Mouse (Mus musculus) limb, embryonic 12.5 days (tissue): ENCODE measurements around the gene Cnga3. TPM values are rescaled to one million over a fixed set of nuclear protein-coding genes. Genes with fewer than 3 reads are reported as not detected.

Experiments used
- ATAC-seq: fragments of 200-750 bp; cut with Nextera tagmentation; 2 replicates; pipeline ENCODE4 v1.8.0; 2017; ENCODE audit warnings: low read depth, moderate TSS enrichment; ENCODE audit not compliant: insufficient number of reproducible peaks, insufficient read depth, low FRiP score, low TSS enrichment
- H3K27ac ChIP-seq: fragments of 300-500 bp; sonication (generic); 2 replicates; pipeline ENCODE4 v1.5.1; 2016; ENCODE audit warnings: mild to moderate bottlenecking, moderate library complexity
- H3K27me3 ChIP-seq: fragments of 300-500 bp; sonication (generic); 2 replicates; pipeline ENCODE4 v1.6.1; 2016; ENCODE audit warnings: mild to moderate bottlenecking, moderate library complexity
- H3K36me3 ChIP-seq: fragments of 300-500 bp; sonication (generic); 2 replicates; pipeline ENCODE4 v1.6.1; 2016; ENCODE audit warnings: mild to moderate bottlenecking, moderate library complexity
- H3K4me1 ChIP-seq: fragments of 300-500 bp; sonication (generic); replicated peaks from 2 replicates; pipeline ENCODE4 v1.6.1; 2016
- H3K4me2 ChIP-seq: fragments of 300-500 bp; sonication (generic); 2 replicates; pipeline ENCODE4 v1.6.1; 2016; ENCODE audit warnings: mild to moderate bottlenecking, moderate library complexity
- H3K4me3 ChIP-seq: fragments of 300-500 bp; sonication (generic); replicated peaks from 2 replicates; pipeline ENCODE4 v1.5.1; 2016; ENCODE audit warnings: mild to moderate bottlenecking
- H3K9ac ChIP-seq: fragments of 300-500 bp; sonication (generic); replicated peaks from 2 replicates; pipeline ENCODE4 v1.6.1; 2016; ENCODE audit warnings: mild to moderate bottlenecking, moderate library complexity
- H3K9me3 ChIP-seq: fragments of 300-500 bp; sonication (generic); 2 replicates; pipeline ENCODE4 v1.6.1; 2016; ENCODE audit warnings: mild to moderate bottlenecking, moderate library complexity
- WGBS: fragments of 180-500 bp; shearing (Covaris S2); methylation state at CpG from one replicate; pipeline ENCODE4 v1.1.7; 2016; 5-methylcytosine and 5-hydroxymethylcytosine counted together
- polyA plus RNA-seq: library from polyadenylated mRNA; unstranded; fragments of >200 nt; fragmentation: Nextera tagmentation; extraction: Ambion mirVana; gene quantifications from 2 replicates; pipeline ENCODE4 v1.2.1, GENCODE M21; 2016

The Cnga3 gene
- polyA plus RNA-seq, 1 experiment from 2014 or later = not detected

DNA sequence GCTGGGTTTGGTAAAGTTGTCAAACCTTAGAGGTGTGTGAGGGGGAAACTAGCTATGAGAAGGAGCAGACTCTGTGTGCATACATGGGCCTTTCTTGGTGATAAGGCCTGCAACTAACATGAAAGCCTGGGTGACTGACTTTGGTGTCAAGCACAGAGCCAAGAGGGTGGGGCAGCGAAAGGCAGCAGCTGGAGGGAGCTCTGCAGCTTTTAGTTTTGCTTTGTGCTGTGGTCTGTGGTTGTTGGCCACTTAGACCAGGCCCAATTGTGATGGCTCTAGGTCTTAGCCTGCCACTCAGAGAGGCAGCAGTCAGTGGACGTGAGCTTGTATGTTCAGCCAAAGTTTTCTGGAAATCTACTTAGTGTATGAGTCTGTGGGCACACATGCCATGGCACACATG, 93.4 kb downstream of the Cnga3 start:
- Histone ChIP-seq H3K9me3 (0 out of 2 replicates have a peak, but pooled peaks cover 11% of the 10 kb centered on the region), H3K9ac (no peak overlapping the region), H3K27me3 (no peaks in the 10 kb centered on the region), H3K36me3 (no peaks in the 10 kb centered on the region), H3K4me3 (no peak overlapping the region), H3K4me1 (no peaks in the 10 kb centered on the region; the same call in 1 of the 2 replicates), H3K4me2 (no peak overlapping the region), H3K27ac (no peak overlapping the region)
- ATAC-seq = no peak
- 89% methylated on average over 2 of the region's 2 CpGs for WGBS

DNA sequence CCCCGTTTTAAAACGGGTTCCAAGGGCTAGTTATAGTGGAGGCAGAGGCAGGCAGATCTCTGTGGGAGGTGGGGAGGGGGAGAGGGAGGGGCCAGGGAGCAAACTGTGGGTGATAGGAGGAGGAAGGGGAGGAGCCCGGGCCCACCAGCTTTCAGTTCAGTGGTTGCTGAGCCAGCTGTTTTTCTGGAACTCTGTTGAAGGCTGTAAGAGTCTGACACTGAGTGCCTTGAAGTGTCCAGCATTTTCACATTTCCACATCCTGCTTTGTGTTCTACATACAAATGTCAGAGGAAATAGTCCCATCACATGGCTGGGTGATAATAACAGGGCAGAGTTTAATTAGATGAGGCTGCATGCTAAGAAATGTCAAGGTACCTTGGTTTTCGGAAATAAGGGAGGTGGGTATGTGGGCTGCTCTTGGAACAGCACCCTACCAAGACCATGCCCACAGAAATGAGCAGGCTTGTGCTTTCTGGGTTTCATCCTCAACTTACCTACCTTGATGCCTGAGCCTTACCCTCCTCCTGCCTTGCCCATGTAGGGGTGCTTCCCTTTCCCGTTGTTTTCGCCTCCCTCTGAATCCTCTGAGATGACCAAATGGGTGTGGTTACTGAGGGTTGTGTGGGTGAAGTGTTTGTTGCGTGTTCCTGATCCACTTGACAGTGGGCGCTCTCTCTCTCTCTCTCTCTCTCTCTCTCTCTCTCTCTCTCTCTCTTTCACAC, 93.9 kb downstream of the Cnga3 start:
- Histone ChIP-seq H3K4me1 (no peaks in the 10 kb centered on the region; the same call in 1 of the 2 replicates), H3K36me3 (no peaks in the 10 kb centered on the region), H3K4me3 (no peak overlapping the region), H3K9me3 (0 out of 2 replicates have a peak, but pooled peaks cover 11% of the 10 kb centered on the region), H3K4me2 (no peak overlapping the region), H3K27me3 (no peaks in the 10 kb centered on the region), H3K9ac (no peak overlapping the region), H3K27ac (no peak overlapping the region)
- WGBS = 85% methylated on average over 8 of the region's 8 CpGs
- ATAC-seq = no peak

DNA sequence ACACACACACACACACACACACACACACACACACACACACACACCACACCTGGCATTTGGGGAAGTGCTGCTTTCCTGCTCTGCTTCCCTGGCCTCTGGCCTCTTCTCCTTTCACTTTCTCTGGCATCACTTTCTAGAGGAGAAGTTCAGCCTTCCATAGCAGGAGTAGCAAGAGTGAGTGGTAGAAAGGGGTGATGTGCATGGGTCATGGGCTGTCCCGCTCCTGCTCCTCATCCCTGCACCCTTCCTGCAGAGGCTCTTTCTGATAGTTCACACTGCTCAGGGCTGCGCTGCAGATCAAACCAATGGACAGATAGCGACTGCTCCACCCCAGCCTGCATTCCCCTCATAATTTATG, 94.5 kb downstream of the Cnga3 start:
- ATAC-seq = no peak
- Histone ChIP-seq H3K9ac (no peak overlapping the region), H3K4me1 (no peaks in the 10 kb centered on the region; the same call in 1 of the 2 replicates), H3K4me3 (no peak overlapping the region), H3K4me2 (no peak overlapping the region), H3K27ac (no peak overlapping the region), H3K9me3 (0 out of 2 replicates have a peak, but pooled peaks cover 11% of the 10 kb centered on the region), H3K27me3 (no peaks in the 10 kb centered on the region), H3K36me3 (no peaks in the 10 kb centered on the region)
- WGBS = 67% methylated on average over 3 of the region's 3 CpGs

DNA sequence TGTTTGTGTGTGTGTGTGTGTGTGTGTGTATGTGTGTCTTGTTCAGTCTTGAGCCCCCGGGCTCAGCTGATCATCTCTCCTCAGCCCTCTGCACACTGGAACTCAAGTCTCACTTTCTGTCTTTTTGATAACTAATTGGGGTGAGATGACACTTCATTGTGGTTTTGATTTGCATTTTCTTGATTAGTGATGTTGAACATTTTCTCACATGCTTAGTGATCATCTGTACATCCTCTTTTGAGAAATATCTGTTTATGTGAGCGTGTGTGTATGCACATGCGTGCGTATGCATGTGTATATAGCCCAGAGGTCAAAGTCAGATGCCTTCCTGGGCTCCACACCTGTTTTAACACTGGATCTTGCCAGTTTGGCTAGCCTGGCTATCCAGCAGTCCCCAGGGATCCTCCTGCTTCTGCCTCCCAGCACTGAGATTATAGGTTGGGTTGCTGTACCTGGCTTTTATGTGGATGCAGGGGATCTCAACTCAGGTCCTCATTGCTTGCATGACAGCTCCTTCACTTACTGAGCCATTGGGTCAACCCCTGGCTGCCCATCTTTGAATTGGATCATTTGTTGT, 95.8 kb downstream of the Cnga3 start:
- Histone ChIP-seq H3K27me3 (no peaks in the 10 kb centered on the region), H3K9me3 (0 out of 2 replicates have a peak, but pooled peaks cover 11% of the 10 kb centered on the region), H3K4me1 (peaks cover 3% of the 10 kb centered on the region; the same call in 1 of the 2 replicates), H3K36me3 (no peaks in the 10 kb centered on the region), H3K4me3 (no peak overlapping the region), H3K27ac (no peak overlapping the region), H3K9ac (no peak overlapping the region), H3K4me2 (no peak overlapping the region)
- ATAC-seq = no peak
- 94% methylated on average over 4 of the region's 4 CpGs for WGBS

Other genes with a start within 250 kb of the Cnga3 start
- 0.32 and 1.3 TPM in 2 replicates for gene Vwa3b, start 187.8 kb upstream of the Cnga3 start, polyA plus RNA-seq
- gene Inpp4a, start 85.4 kb downstream of the Cnga3 start, polyA plus RNA-seq = 16.2 and 18.6 TPM in 2 replicates
- gene Coa5, start 215.7 kb downstream of the Cnga3 start, polyA plus RNA-seq = 46.6 and 52.2 TPM in 2 replicates
- 110 and 123 TPM in 2 replicates for gene Unc50, start 215.7 kb downstream of the Cnga3 start, polyA plus RNA-seq